In the genomic region with DNA sequence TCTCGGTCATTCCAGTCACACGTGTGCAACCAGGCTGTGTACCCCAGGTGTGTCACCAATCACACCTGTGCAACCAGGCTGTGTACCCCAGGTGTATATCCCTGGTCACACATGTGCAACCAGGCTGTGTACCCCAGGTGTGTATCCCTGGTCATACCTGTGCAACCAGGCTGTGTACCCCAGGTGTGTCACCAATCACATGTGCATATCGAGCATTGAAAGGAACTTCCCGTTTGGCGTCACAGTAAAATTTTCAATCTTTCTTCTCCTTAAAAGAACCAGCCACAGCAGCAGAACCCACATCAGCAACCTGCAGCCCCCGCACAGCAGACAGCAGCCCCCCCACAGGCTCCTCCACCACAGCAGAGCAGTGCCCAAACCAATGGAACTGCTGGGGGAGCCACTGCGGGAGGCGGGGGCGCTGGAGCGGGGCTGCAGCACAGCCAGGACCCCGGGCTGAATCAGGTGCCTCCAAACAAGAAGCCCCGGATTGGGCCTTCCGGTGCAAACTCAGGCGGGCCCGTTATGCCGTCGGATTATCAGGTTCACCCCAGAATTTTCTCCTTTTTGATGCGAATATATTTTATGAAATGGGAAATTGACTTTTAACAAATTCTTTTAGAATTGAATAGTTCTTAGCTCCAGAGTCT, we compare ENCODE assay signal across 15 mouse cellular contexts.
DNase-seq lines count a peak whose midpoint lies in the region; ATAC-seq and TF ChIP-seq lines count a peak whose summit lies in the region.
"Had no signal": no experiment of that assay in that cellular context is flagged by ENCODE, and none has a peak within 500 bp of the region (broad histone marks: within the 10 kb centered on the region; RNA-seq: fewer than 3 reads in every experiment).

No protein-coding gene starts in this region.

- no peaks in the 10 kb centered on the region for H3K27me3 ChIP-seq in heart, adult 2 months (ENCODE audit: control insufficient read depth, insufficient read depth, low read length)
- no peaks in the 10 kb centered on the region for H3K27me3 ChIP-seq in lung, embryonic 15.5 days
- no peaks in the 10 kb centered on the region for H3K27me3 ChIP-seq in megakaryocyte, embryonic 14.5 days (replicated peaks)

- peaks cover 5% of the 10 kb centered on the region for H3K4me1 ChIP-seq in heart, adult 2 months (ENCODE audit: control insufficient read depth, insufficient read depth, low read length)
- H3K4me1 ChIP-seq in lung, embryonic 15.5 days = peaks cover 16% of the 10 kb centered on the region
- H3K4me1 ChIP-seq in bone marrow, adult 2 months (ENCODE audit: control insufficient read depth, insufficient read depth, low read length) = peaks cover 16% of the 10 kb centered on the region
- peaks cover 72% of the 10 kb centered on the region for H3K4me1 ChIP-seq in megakaryocyte, embryonic 14.5 days
- H3K4me1 ChIP-seq: embryonic facial prominence, embryonic 10.5 days had no signal

- intact Hi-C loops in heart, adult 2 months (cut with DNase I) = no loop called here

- H3K27ac ChIP-seq in heart, adult 2 months = peak overlapping the region; percentile 7
- peak overlapping the region; percentile 66 for H3K27ac ChIP-seq in lung, embryonic 15.5 days
- H3K27ac ChIP-seq in bone marrow, adult 2 months (ENCODE audit: control insufficient read depth, insufficient read depth, low read depth, low read length, poor library complexity) = peak overlapping the region; percentile 83
- H3K27ac ChIP-seq: embryonic facial prominence, embryonic 10.5 days; left cerebral cortex, adult 2 months had no signal

- H3K4me2 ChIP-seq in lung, embryonic 15.5 days = no peak overlapping the region

- 94% methylated on average over 18 of the region's 18 CpGs for WGBS in heart, adult 2 months
- WGBS in lung, embryonic 15.5 days = 95% methylated on average over 18 of the region's 18 CpGs
- 65% methylated on average over 18 of the region's 18 CpGs for WGBS in bone marrow, adult 2 months

- no peak for ATAC-seq in lung, embryonic 15.5 days (ENCODE audit: borderline replicate concordance, extremely low read depth, low FRiP score, low TSS enrichment)

- H3K4me3 ChIP-seq in heart, adult 2 months = no peak overlapping the region
- H3K4me3 ChIP-seq in lung, embryonic 15.5 days = no peak overlapping the region
- H3K4me3 ChIP-seq in bone marrow, adult 2 months (replicated peaks; ENCODE audit: control insufficient read depth, low read depth, low read length) = no peak overlapping the region
- H3K4me3 ChIP-seq in megakaryocyte, embryonic 14.5 days (replicated peaks) = peak overlapping the region; percentile 87
- H3K4me3 ChIP-seq: embryonic facial prominence, embryonic 10.5 days; left cerebral cortex, adult 2 months had no signal

- H3K36me3 ChIP-seq in heart, adult 2 months (ENCODE audit: control insufficient read depth, insufficient read depth, low read length) = peaks cover 7% of the 10 kb centered on the region
- H3K36me3 ChIP-seq in lung, embryonic 15.5 days = peaks cover 15% of the 10 kb centered on the region; the same call in 1 of the 2 replicates
- peaks cover 92% of the 10 kb centered on the region for H3K36me3 ChIP-seq in megakaryocyte, embryonic 14.5 days (replicated peaks; ENCODE audit: low read length)

- DNase-seq in heart, adult 2 months = peak in 1 of 2 experiments; percentile 19
- no peak for DNase-seq in heart, adult 8-10 months (ENCODE audit: low spot score)
- no peak for DNase-seq in lung, postnatal 10 days
- DNase-seq in left cerebral cortex, adult 18-20 months (ENCODE audit: low spot score in 2 of 2) = no peak
- no peak for DNase-seq in cerebellum, adult 9-10 months
- DNase-seq: cerebellum, postnatal 14 days; kidney, postnatal 4 days; right cerebral cortex, postnatal 14 days; thymus, adult 18-20 months had no signal

- TF ChIP-seq EP300 in heart, adult 2 months (IDR thresholded peaks at IDR 0.05; ENCODE audit: insufficient read depth, low read depth, low read length) = no peak

- no peaks in the 10 kb centered on the region for H3K9me3 ChIP-seq in lung, embryonic 15.5 days
- no peaks in the 10 kb centered on the region for H3K9me3 ChIP-seq in megakaryocyte, embryonic 14.5 days
- H3K9me3 ChIP-seq: embryonic facial prominence, embryonic 10.5 days; G1E had no signal

- no peak overlapping the region for H3K9ac ChIP-seq in heart, adult 2 months (ENCODE audit: low read depth, low read length)
- no peak overlapping the region for H3K9ac ChIP-seq in lung, embryonic 15.5 days

- no peak for TF ChIP-seq POLR2A in heart, adult 2 months (IDR thresholded peaks at IDR 0.05; ENCODE audit: insufficient read depth, low read depth, low read length)
- TF ChIP-seq POLR2A in bone marrow, adult 2 months (IDR thresholded peaks at IDR 0.05; ENCODE audit: borderline replicate concordance, control insufficient read depth, low read depth, low read length) = no peak

- no peak for TF ChIP-seq CTCF in heart, adult 2 months (IDR thresholded peaks at IDR 0.05)
- no peak for TF ChIP-seq CTCF in bone marrow, adult 2 months (IDR thresholded peaks at IDR 0.05; ENCODE audit: control insufficient read depth, insufficient read depth, low read length)

- no peaks in the 10 kb centered on the region for H3K79me2 ChIP-seq in heart, adult 2 months (replicated peaks; ENCODE audit: control insufficient read depth, insufficient read depth, low read length)

Comparison
In these comparisons a context has a peak if more than half of its experiments do, and no peak if none do; other contexts are left out.
1. H3K27ac ChIP-seq: peak in every context shown above with its lines; median percentile 83 in bone marrow, adult 2 months; 66 in lung, embryonic 15.5 days; 7 in heart, adult 2 months.